Mouse (Mus musculus) 3T3-L1 (cell line): ENCODE data around the gene Spsb4.

ENCODE experiments used
- DNase-seq: peaks from one replicate; pipeline ENCODE4 v3.0.0-alpha.2; 2015; ENCODE audit warnings: low read depth, low spot score

Gene Spsb4

GRCm38 (mm10) chr9:97017121-97017810, 1.4 kb downstream of the Spsb4 start:
- DNase-seq, result no peak

- DNase-seq, result no peak
These were observed 2.9 kb downstream of the Spsb4 start for GRCm38 (mm10) chr9:97015751-97016150.

GRCm38 (mm10) chr9:97013698-97014097, 4.9 kb downstream of the Spsb4 start:
- DNase-seq, result no peak

GRCm38 (mm10) chr9:97013153-97013552, 5.5 kb downstream of the Spsb4 start:
- no peak for DNase-seq

- no peak for DNase-seq
These were observed 7.0 kb downstream of the Spsb4 start for GRCm38 (mm10) chr9:97011454-97012195.

- no peak for DNase-seq
These were observed 8.2 kb downstream of the Spsb4 start for GRCm38 (mm10) chr9:97010447-97010846.

- no peak for DNase-seq
These were observed 13.9 kb downstream of the Spsb4 start for GRCm38 (mm10) chr9:97004726-97005125.

GRCm38 (mm10) chr9:97003173-97003572, 15.5 kb downstream of the Spsb4 start:
- no peak for DNase-seq

GRCm38 (mm10) chr9:97002654-97003053, 16.0 kb downstream of the Spsb4 start:
- no peak for DNase-seq

GRCm38 (mm10) chr9:97002025-97002424, 16.6 kb downstream of the Spsb4 start:
- no peak for DNase-seq

- no peak for DNase-seq
These were observed 17.2 kb downstream of the Spsb4 start for GRCm38 (mm10) chr9:97001458-97001857.

- DNase-seq, result no peak
These were observed 22.9 kb downstream of the Spsb4 start for GRCm38 (mm10) chr9:96995717-96996116.

GRCm38 (mm10) chr9:96994733-96995132, 23.9 kb downstream of the Spsb4 start:
- DNase-seq, result no peak

- no peak for DNase-seq
These were observed 27.5 kb downstream of the Spsb4 start for GRCm38 (mm10) chr9:96991118-96991517.

GRCm38 (mm10) chr9:96989389-96989990, 29.2 kb downstream of the Spsb4 start:
- no peak for DNase-seq

GRCm38 (mm10) chr9:96986797-96987473, 31.7 kb downstream of the Spsb4 start:
- DNase-seq, result no peak

- DNase-seq, result no peak
These were observed 34.6 kb downstream of the Spsb4 start for GRCm38 (mm10) chr9:96984034-96984433.

- DNase-seq, result no peak
These were observed 35.7 kb downstream of the Spsb4 start for GRCm38 (mm10) chr9:96982940-96983339.

- no peak for DNase-seq
These were observed 36.3 kb downstream of the Spsb4 start for GRCm38 (mm10) chr9:96982351-96982750.

- DNase-seq, result no peak
These were observed 36.8 kb downstream of the Spsb4 start for GRCm38 (mm10) chr9:96981836-96982235.

- no peak for DNase-seq
These were observed 37.5 kb downstream of the Spsb4 start for GRCm38 (mm10) chr9:96981121-96981520.
